Comparison of ENCODE assay signal across 9 mouse cellular contexts in genomic region chr8:121310976-121311819, GRCm38 (mm10).
DNase-seq lines count a peak whose midpoint lies in the region; ATAC-seq lines count a peak whose summit lies in the region.
"Had no signal": no experiment of that assay in that cellular context is flagged by ENCODE, and none has a peak within 500 bp of the region (broad histone marks: within the 10 kb centered on the region; RNA-seq: fewer than 3 reads in every experiment).

No protein-coding gene starts in this region.

- 0 out of 2 replicates have a peak overlapping the region, but pooled peaks have one; percentile 4 for H3K9ac ChIP-seq in limb, embryonic 13.5 days

- H3K4me1 ChIP-seq in heart, embryonic 10.5 days = peaks cover 72% of the 10 kb centered on the region
- peaks cover 37% of the 10 kb centered on the region for H3K4me1 ChIP-seq in limb, embryonic 13.5 days

- WGBS in heart, embryonic 10.5 days = 27% methylated on average over 25 of the region's 25 CpGs
- WGBS in limb, embryonic 13.5 days = 8% methylated on average over 25 of the region's 25 CpGs

- H3K4me3 ChIP-seq in heart, embryonic 10.5 days = peak overlapping the region; percentile 39
- H3K4me3 ChIP-seq in limb, embryonic 13.5 days = peak overlapping the region; percentile 17; the same call in 1 of the 2 replicates
- H3K4me3 ChIP-seq: erythroblast, embryonic 14.5 days had no signal

- H3K4me2 ChIP-seq in limb, embryonic 13.5 days (replicated peaks) = peak overlapping the region; percentile 52

- no peaks in the 10 kb centered on the region for H3K36me3 ChIP-seq in heart, embryonic 10.5 days
- no peaks in the 10 kb centered on the region for H3K36me3 ChIP-seq in limb, embryonic 13.5 days

- H3K9me3 ChIP-seq in heart, embryonic 10.5 days = no peaks in the 10 kb centered on the region
- H3K9me3 ChIP-seq in limb, embryonic 13.5 days = no peaks in the 10 kb centered on the region

- H3K27me3 ChIP-seq in heart, embryonic 10.5 days (ENCODE audit: insufficient read depth, poor library complexity, severe bottlenecking) = peaks cover 29% of the 10 kb centered on the region
- H3K27me3 ChIP-seq in limb, embryonic 13.5 days = peaks cover 78% of the 10 kb centered on the region

- peak; percentile 92 for DNase-seq in heart, adult 11 months
- no peak for DNase-seq in heart, adult 8-10 months (ENCODE audit: low spot score)
- DNase-seq in brain, adult 2 months (ENCODE audit: low read depth, low spot score) = peak; percentile 19
- no peak for DNase-seq in heart, embryonic 10.5 days (ENCODE audit: low spot score)
- DNase-seq in frontal cortex, postnatal 10 days (ENCODE audit: low spot score in 2 of 2) = no peak
- DNase-seq in Muller cell, postnatal 12 days (ENCODE audit: inconsistent ontology term) = no peak

- peak overlapping the region; percentile 76 for H3K27ac ChIP-seq in heart, embryonic 10.5 days
- no peak overlapping the region for H3K27ac ChIP-seq in limb, embryonic 13.5 days

- ATAC-seq in limb, embryonic 13.5 days (ENCODE audit: low FRiP score, low read depth) = no peak; the same call in 1 of the 2 replicates
- ATAC-seq in megakaryocyte progenitor cell, adult 5-6 weeks (replicated peaks; ENCODE audit: poor library complexity) = no peak

Comparison
In these comparisons a context has a peak if more than half of its experiments do, and no peak if none do; other contexts are left out.
1. DNase-seq: peak in heart, adult 11 months (single experiment) and brain, adult 2 months (single experiment); none in heart, adult 8-10 months (single experiment), heart, embryonic 10.5 days (single experiment), frontal cortex, postnatal 10 days (0 of 2) and Muller cell, postnatal 12 days (single experiment).